Mouse (Mus musculus): ENCODE measurements around the gene H2afv. TPM values are rescaled to one million over a fixed set of nuclear protein-coding genes. Genes with fewer than 3 reads are reported as not detected.
"Not testable (repeated sequence)": the region's sequence is repeated elsewhere in the genome, so short reads cannot be mapped to it uniquely, and the experiment has no call there.

The H2afv gene
- polyA plus RNA-seq, 1 experiment from 2014 or later: 617 TPM

DNA sequence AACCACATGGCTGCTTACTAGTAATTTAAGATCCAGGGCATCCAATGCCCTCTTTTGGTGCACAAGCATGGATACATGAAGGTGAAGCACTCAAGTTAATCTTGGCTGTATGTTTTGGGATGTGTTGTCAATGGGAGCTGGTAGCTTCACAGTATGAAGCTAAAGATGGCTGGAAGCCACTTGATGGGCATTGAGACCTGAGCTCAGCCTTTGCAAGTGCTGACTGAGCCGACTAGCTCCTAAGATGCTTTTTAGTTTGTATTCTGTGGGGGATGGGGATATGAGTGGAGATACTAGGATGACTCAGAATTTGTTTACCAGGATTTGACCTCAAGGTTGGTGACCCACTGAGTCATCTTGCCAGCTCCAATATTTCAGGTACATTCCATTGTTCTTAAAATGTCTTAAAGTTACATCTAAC, 23.9 kb downstream of the H2afv start:
- H3K9ac ChIP-seq (replicated peaks): no peak overlapping the region
- H3K4me2 ChIP-seq (replicated peaks): no peak overlapping the region
- no peak overlapping the region for H3K27ac ChIP-seq
- H3K9me3 ChIP-seq: no peaks in the 10 kb centered on the region
- ATAC-seq: no peak
- peaks cover 59% of the 10 kb centered on the region for H3K36me3 ChIP-seq
- WGBS: 21% methylated on average over 1 of the region's 1 CpGs
- no peaks in the 10 kb centered on the region for H3K27me3 ChIP-seq
- no peak overlapping the region for H3K4me3 ChIP-seq (replicated peaks)
- H3K4me1 ChIP-seq (replicated peaks): peaks cover 24% of the 10 kb centered on the region

DNA sequence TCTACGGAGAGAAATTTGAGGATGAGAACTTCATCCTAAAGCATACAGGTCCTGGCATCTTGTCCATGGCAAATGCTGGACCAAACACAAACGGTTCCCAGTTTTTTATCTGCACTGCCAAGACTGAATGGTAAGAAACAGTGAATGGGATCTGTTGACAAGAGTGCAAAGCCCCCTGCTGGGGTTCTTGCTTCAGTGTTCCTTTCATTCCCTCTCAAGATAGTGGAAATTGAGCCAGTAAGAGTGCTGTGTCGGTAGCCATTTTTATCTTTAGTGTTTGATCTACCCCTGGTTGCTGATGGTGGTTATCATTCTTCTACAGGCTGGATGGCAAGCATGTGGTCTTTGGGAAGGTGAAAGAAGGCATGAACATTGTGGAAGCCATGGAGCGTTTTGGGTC, 25.1 kb downstream of the H2afv start:
- not testable (repeated sequence) for ATAC-seq; H3K4me3 ChIP-seq (replicated peaks); H3K9me3 ChIP-seq; H3K9ac ChIP-seq (replicated peaks); H3K4me2 ChIP-seq (replicated peaks); H3K27ac ChIP-seq; H3K27me3 ChIP-seq
- peaks cover 51% of the 10 kb centered on the region for H3K36me3 ChIP-seq
- WGBS: 64% methylated on average over 4 of the region's 4 CpGs
- peaks cover 32% of the 10 kb centered on the region for H3K4me1 ChIP-seq (replicated peaks)

DNA sequence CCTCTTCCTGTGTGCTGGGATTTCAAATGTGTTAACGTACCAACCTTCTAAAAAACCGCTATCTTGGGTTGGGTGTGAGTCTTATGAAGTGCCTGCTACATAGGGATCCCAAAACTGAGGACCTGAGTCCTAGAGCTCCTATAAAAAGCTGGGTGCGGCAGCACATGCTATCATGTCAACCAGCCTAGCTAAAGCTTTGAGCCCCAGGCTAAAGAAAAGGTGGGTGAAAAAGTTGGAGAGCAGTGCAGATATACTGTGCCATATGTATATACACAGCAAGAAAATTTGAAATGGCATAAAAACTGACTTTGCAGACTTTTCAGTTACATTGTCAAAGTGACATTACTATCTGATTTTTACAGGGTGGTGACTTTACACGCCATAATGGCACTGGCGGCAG, 25.5 kb downstream of the H2afv start:
- H3K4me2 ChIP-seq (replicated peaks): peak overlapping the region; percentile 12
- no peaks in the 10 kb centered on the region for H3K9me3 ChIP-seq
- H3K36me3 ChIP-seq: peaks cover 47% of the 10 kb centered on the region
- no peak overlapping the region for H3K9ac ChIP-seq (replicated peaks)
- no peak for ATAC-seq
- H3K4me3 ChIP-seq (replicated peaks): no peak overlapping the region
- no peak overlapping the region for H3K27ac ChIP-seq
- peaks cover 32% of the 10 kb centered on the region for H3K4me1 ChIP-seq (replicated peaks)
- 89% methylated on average over 5 of the region's 5 CpGs for WGBS
- H3K27me3 ChIP-seq: no peaks in the 10 kb centered on the region

DNA sequence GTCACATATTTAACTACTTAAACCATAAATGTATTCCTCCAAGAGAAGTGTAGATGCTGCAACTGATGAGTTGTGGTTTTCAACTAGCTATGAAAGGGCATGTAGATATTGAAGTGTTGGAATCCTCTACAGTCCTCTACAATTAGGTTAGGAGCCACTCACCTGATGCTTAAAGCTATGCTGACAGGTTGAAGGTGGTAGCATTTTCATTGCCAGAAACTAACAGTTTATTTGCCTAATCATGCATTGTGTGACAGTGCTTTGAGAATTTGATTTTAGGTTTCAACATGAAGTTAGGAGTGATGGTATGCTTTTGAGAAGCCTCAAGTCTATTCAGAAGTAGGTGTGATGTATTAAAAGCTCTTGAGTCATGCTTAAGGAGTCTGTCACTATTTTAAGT, 26.8 kb downstream of the H2afv start:
- peaks cover 32% of the 10 kb centered on the region for H3K4me1 ChIP-seq (replicated peaks)
- peak overlapping the region; percentile 96; the same call in 1 of the 2 replicates for H3K9ac ChIP-seq (replicated peaks)
- peaks cover 34% of the 10 kb centered on the region for H3K36me3 ChIP-seq
- H3K9me3 ChIP-seq: no peaks in the 10 kb centered on the region
- H3K27me3 ChIP-seq: no peaks in the 10 kb centered on the region
- H3K4me3 ChIP-seq (replicated peaks): peak overlapping the region; percentile 90
- H3K4me2 ChIP-seq (replicated peaks): peak overlapping the region; percentile 69
- 0 out of 2 replicates have a peak overlapping the region, but pooled peaks have one; percentile 3 for H3K27ac ChIP-seq
- no peak for ATAC-seq

DNA sequence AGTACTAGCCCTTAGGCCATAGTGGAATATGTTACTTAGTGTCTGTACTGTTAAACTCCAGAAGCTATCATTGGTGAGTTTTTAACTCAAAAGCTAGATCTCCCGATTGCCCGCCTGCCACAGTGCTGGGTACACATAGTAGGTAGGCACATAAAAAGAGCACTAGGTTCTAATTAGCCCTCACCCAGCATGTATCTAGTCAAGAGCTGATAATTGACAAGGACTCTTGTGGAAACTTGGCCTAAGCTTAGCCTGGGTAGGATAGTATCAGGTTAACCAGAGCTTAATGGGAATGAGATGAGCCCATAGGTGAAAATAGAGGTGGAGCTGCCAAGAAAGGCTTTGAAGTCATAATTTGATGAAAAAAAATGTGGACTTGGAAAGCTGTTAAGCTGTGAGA, 27.2 kb downstream of the H2afv start:
- Histone ChIP-seq H3K9me3 (no peaks in the 10 kb centered on the region), H3K36me3 (peaks cover 30% of the 10 kb centered on the region), H3K4me1 (replicated peaks) (peaks cover 32% of the 10 kb centered on the region), H3K4me2 (replicated peaks) (peak overlapping the region; percentile 69), H3K4me3 (replicated peaks) (peak overlapping the region; percentile 90), H3K9ac (replicated peaks) (peak overlapping the region; percentile 96; the same call in 1 of the 2 replicates), H3K27me3 (no peaks in the 10 kb centered on the region), H3K27ac (peak overlapping the region; percentile 3; the same call in 1 of the 2 replicates)
- 41% methylated on average over 2 of the region's 2 CpGs for whole genome bisulfite sequencing
- ATAC-seq: no peak

DNA sequence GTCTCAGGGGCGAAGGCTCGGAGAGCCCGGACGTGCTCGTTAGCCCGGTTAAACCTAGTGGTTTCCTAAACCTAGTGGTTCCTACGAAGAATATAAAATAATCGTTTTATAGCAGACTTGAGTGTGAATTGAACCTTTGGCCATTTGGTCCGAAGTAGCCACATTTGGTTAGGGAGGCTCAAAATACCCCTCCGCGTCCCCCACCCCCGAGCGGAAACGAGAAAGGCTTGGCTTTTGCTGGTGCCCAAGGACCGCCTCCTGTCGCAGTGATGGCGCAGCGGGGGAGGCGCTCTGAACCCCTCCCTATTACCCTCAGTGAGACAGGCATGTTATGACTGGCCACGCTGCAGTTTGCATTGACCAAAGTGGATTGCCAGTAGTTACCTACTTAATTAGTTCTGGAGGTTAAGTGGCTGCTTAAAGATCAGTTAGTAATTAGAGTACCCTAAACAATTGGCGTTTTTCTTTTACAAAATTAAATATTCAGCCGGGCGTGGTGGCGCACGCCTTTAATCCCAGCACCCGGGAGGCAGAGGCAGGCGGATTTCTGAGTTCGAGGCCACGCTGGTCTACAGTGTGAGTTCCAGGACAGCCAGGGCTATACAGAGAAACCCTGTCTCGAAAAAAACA, 27.7 kb downstream of the H2afv start:
- H3K27ac ChIP-seq: peak overlapping the region; percentile 96
- peaks cover 27% of the 10 kb centered on the region for H3K36me3 ChIP-seq
- under 1% methylated on average over 30 of the region's 30 CpGs for WGBS
- peaks cover 32% of the 10 kb centered on the region for H3K4me1 ChIP-seq (replicated peaks)
- no peaks in the 10 kb centered on the region for H3K9me3 ChIP-seq
- no peaks in the 10 kb centered on the region for H3K27me3 ChIP-seq
- peak overlapping the region; percentile 90 for H3K4me3 ChIP-seq (replicated peaks)
- H3K4me2 ChIP-seq (replicated peaks): peak overlapping the region; percentile 69
- peak; percentile 62 for ATAC-seq
- peak overlapping the region; percentile 96 for H3K9ac ChIP-seq (replicated peaks)

DNA sequence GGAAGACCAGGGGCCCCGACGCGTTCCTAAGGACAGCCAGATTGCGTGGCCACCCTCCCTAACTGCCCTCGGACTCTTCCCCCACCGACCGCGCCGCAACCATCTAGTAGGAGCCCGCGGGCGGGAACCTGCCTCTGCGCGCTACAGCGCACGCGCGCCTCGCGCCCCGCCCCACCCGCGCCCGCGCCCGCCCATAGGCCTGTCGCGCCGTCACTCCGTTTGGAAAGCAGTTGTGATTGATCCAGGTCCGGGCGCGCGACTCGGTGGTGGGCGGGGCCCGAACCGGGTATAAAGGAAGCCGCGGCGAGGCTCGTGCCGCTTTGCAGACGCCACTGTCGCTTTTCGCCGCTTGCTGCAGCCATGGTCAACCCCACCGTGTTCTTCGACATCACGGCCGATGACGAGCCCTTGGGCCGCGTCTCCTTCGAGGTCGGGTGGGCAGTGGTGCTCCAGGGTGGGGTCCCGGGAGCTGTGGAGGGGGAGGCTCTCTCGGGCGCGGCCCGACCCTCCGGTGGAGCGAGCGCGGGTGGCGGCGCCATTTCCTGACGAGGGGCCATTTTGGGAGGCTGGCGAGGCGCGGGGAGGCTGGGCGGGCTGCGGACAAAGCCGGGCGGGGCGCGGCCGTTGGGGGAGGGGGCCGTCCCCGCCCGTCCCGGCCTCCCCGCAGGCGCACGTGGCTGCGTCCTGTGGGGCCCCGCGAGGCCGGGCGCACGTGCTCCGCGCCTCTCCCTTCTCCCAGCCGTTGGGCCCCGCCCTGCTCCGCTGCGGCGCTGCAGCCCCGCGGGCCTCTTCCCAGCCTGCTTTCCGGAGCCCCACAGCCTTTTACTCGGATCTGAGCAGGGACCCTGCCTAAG, 28.5 kb downstream of the H2afv start:
- H3K4me3 ChIP-seq (replicated peaks): peak overlapping the region; percentile 90
- H3K9ac ChIP-seq (replicated peaks): peak overlapping the region; percentile 96
- H3K4me2 ChIP-seq (replicated peaks): peak overlapping the region; percentile 69
- H3K4me1 ChIP-seq (replicated peaks): peaks cover 32% of the 10 kb centered on the region
- H3K9me3 ChIP-seq: no peaks in the 10 kb centered on the region
- peak; percentile 95 for ATAC-seq
- under 1% methylated on average over 97 of the region's 102 CpGs for WGBS
- no peaks in the 10 kb centered on the region for H3K27me3 ChIP-seq
- peak overlapping the region; percentile 96 for H3K27ac ChIP-seq
- peaks cover 23% of the 10 kb centered on the region for H3K36me3 ChIP-seq

DNA sequence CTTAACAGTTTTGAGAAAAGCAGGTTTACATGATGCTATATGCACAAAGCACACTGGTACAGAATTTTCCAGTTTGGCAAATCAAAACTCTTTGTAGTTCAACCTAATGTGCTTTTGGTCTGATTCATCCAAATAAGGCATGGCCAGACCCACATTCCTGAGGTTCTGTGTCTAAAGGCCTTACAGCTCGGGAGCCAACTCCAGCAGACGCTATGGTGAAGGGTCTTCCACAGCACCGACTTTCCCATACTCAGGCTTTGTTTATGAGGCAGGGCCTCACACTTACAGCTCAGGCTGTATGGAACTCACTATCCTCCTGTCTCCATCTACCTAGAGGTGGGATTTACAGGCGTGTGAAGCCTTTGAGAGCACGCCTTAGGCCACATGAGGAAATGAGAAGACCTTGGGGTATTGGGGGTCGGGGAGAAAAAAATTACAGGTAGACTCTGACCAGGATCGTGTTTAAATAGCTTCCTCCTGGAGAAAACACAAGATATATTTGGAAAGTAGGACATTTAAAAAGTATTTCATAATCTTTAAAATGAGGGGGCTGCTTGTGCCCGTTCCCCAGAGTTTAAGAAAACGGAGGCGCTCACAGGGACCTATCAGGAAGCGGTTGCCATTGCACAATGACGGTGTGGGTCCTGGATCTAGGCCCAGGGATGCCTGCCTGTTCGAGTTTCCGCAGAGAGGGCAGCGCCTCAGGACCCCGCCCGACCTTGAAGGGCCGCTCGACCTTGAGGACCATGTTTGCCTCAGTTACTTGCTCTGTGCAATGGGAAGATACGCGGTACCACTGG, 29.3 kb downstream of the H2afv start, which contains the start of gene Ppia:
Ppia (plus strand) TSS at position 693 of the 800 bp plus-strand sequence.
- Histone ChIP-seq H3K9me3 (no peaks in the 10 kb centered on the region), H3K27me3 (no peaks in the 10 kb centered on the region), H3K27ac (peak within 1 kb of the TSS; percentile 96), H3K4me3 (replicated peaks) (peak within 1 kb of the TSS; percentile 90), H3K36me3 (peaks cover 14% of the 10 kb centered on the region), H3K4me2 (replicated peaks) (peak within 1 kb of the TSS; percentile 69), H3K4me1 (replicated peaks) (peaks cover 32% of the 10 kb centered on the region), H3K9ac (replicated peaks) (peak within 1 kb of the TSS; percentile 96)
- no peak; the same call in 1 of the 2 replicates for ATAC-seq
- WGBS: 14% methylated on average over 21 of the region's 21 CpGs

DNA sequence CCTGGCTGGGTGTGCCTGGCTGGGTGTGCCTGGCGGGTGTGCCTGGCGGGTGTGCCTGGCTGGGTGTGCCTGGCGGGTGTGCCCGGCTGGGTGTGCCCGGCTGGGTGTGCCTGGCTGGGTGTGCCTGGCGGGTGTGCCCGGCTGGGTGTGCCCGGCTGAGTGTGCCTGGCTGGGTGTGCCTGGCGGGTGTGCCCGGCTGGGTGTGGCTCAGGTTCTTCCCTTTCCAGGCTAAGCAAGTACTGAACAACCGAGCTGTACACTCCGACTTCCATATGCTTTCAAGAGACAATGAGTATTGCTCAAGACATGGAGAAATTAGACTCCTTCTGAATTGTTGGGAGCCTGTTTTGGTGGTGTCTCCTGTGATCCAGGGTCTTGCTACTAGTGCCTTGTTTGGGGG, 31.0 kb downstream of the H2afv start:
- peaks cover 25% of the 10 kb centered on the region for H3K4me1 ChIP-seq (replicated peaks)
- no peak for ATAC-seq
- WGBS: 98% methylated on average over 12 of the region's 12 CpGs
- H3K4me3 ChIP-seq (replicated peaks): no peak overlapping the region
- no peak overlapping the region for H3K27ac ChIP-seq
- H3K4me2 ChIP-seq (replicated peaks): no peak overlapping the region
- H3K9ac ChIP-seq (replicated peaks): no peak overlapping the region
- no peaks in the 10 kb centered on the region for H3K27me3 ChIP-seq
- no peaks in the 10 kb centered on the region for H3K9me3 ChIP-seq
- H3K36me3 ChIP-seq: peaks cover under 1% of the 10 kb centered on the region

DNA sequence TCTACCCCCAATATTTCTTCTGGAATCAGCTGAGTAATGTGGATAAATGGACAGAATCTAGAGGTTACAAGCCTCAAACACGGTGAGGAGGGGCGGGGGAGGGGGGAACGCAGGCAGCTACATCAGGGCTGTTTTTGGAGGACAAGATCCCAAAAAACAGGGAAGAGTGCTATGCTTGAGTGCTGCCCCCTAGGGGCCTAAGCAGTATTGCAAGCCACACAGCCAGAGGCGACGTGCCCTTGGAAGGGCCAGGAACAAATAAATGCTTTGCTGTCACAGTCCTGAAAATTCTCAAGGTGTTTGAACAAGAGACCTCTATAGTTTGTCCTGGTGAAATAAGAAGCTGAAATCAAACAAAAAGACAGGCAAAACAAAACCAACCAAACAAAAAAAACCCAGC, 32.6 kb downstream of the H2afv start:
- Histone ChIP-seq H3K4me3 (replicated peaks) (no peak overlapping the region), H3K9ac (replicated peaks) (no peak overlapping the region), H3K4me2 (replicated peaks) (no peak overlapping the region), H3K27ac (no peak overlapping the region), H3K9me3 (no peaks in the 10 kb centered on the region), H3K27me3 (no peaks in the 10 kb centered on the region), H3K4me1 (replicated peaks) (peaks cover 10% of the 10 kb centered on the region), H3K36me3 (peaks cover 3% of the 10 kb centered on the region)
- no peak for ATAC-seq
- WGBS: 3% methylated on average over 5 of the region's 5 CpGs

DNA sequence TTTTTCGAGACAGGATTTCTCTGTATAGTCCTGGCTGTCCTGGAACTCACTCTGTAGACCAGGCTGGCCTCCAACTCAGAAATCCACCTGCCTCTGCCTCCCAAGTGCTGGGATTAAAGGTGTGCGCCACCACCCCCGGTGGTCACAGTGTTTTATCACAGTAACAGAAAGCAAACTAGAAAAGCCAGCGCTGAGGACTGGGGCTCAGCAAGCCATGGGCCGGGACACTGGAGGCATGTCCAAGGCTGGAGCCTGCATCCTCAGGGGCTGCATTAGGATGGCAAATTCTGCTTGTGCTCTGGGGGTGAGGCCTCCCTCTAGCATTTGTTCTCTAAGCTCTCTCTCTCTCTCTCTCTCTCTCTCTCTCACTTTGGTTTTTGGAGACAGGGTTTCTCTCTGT, 33.5 kb downstream of the H2afv start:
- 89% methylated on average over 5 of the region's 5 CpGs for WGBS
- H3K4me3 ChIP-seq (replicated peaks); H3K9ac ChIP-seq (replicated peaks); H3K27ac ChIP-seq; H3K27me3 ChIP-seq; H3K9me3 ChIP-seq; H3K4me2 ChIP-seq (replicated peaks); H3K4me1 ChIP-seq (replicated peaks); ATAC-seq: not testable (repeated sequence)
- H3K36me3 ChIP-seq: peaks cover 12% of the 10 kb centered on the region
